Mouse (Mus musculus) lung, postnatal 0 days (tissue): ENCODE data around the gene Grin2a. TPM values are rescaled to one million over a fixed set of nuclear protein-coding genes. Genes with fewer than 3 reads are reported as not detected.

Experiments
- ATAC-seq: fragments of 200-750 bp; cut with Nextera tagmentation; 2 replicates; pipeline ENCODE4 v1.8.0; 2017; ENCODE audit warnings: moderate library complexity
- DNase-seq: peaks from one replicate; pipeline ENCODE4 v3.0.0-alpha.2; 2016; ENCODE audit warnings: low spot score
- H3K27ac ChIP-seq: fragments of 300-500 bp; sonication (generic); 2 replicates; pipeline ENCODE4 v1.5.1; 2014; ENCODE audit warnings: antibody characterized with exemption, mild to moderate bottlenecking, low read length, mixed read lengths
- H3K27me3 ChIP-seq: fragments of 300-500 bp; sonication (generic); replicated peaks from 2 replicates; pipeline ENCODE4 v1.6.1; 2014; ENCODE audit warnings: low read length, mixed read lengths; ENCODE audit not compliant: insufficient read depth
- H3K36me3 ChIP-seq: fragments of 300-500 bp; sonication (generic); 2 replicates; pipeline ENCODE4 v1.6.1; 2014; ENCODE audit warnings: low read length, mixed read lengths; ENCODE audit not compliant: insufficient read depth
- H3K4me1 ChIP-seq: fragments of 300-500 bp; sonication (generic); 2 replicates; pipeline ENCODE4 v1.6.1; 2014; ENCODE audit warnings: antibody characterized with exemption, low read depth, low read length, mixed read lengths; ENCODE audit not compliant: insufficient read depth
- H3K4me2 ChIP-seq: fragments of 300-500 bp; sonication (generic); replicated peaks from 2 replicates; pipeline ENCODE4 v1.6.1; 2014; ENCODE audit warnings: low read depth, mild to moderate bottlenecking, low read length, moderate library complexity, mixed read lengths
- H3K4me3 ChIP-seq: fragments of 300-500 bp; sonication (generic); 2 replicates; pipeline ENCODE4 v1.5.1; 2014; ENCODE audit warnings: low read depth, low read length
- H3K9ac ChIP-seq: fragments of 300-500 bp; sonication (generic); replicated peaks from 2 replicates; pipeline ENCODE4 v1.6.1; 2014; ENCODE audit warnings: low read depth, mild to moderate bottlenecking
- H3K9me3 ChIP-seq: fragments of 300-500 bp; sonication (generic); 2 replicates; pipeline ENCODE4 v1.6.1; 2016; ENCODE audit warnings: low read length, mixed read lengths
- CTCF ChIP-seq: IDR thresholded peaks from 2 replicates; pipeline ENCODE4 v1.5.1; 2016; ENCODE audit warnings: antibody characterized with exemption, mild to moderate bottlenecking
- EP300 ChIP-seq: IDR thresholded peaks from 2 replicates; pipeline ENCODE4 v1.6.1; 2016; ENCODE audit warnings: antibody characterized with exemption, mild to moderate bottlenecking, control low read depth
- WGBS: fragments of 180-500 bp; shearing (Covaris S2); extraction: QIAGEN DNeasy Blood & Tissue Kit; methylation state at CpG from one replicate; pipeline ENCODE4 v1.1.7; 2014; 5-methylcytosine and 5-hydroxymethylcytosine counted together
- polyA plus RNA-seq: library from polyadenylated mRNA; unstranded; fragments of >200 nt; fragmentation: Nextera tagmentation; extraction: Ambion mirVana; gene quantifications from 2 replicates; pipeline ENCODE4 v1.2.1, GENCODE M21; 2015

Gene Grin2a
- polyA plus RNA-seq, 1 experiment from 2014 or later, result 0.06 TPM

DNA sequence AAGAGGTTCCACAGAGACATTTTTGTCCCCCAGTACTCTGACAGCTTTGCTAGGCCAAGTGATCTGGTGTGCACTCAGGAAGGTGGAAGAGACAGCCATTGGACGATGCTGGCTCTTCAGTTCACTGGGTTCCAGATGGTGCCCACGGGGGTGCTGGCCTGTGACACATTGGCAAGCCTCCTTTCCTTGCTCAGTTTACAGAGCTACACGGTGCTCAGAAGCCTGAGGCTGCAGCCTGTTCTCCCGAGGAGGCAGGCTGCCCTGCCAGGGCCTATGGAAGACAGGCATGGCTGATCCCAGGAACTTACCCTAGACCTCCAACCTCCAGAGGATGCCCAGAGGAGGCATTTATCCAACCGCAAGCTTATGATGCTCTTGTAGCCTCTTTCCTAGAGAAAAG is 10.2 kb upstream of the Grin2a start:
- Histone ChIP-seq H3K27me3 (0 out of 2 replicates have a peak, but pooled peaks cover 2% of the 10 kb centered on the region), H3K9me3 (no peaks in the 10 kb centered on the region), H3K4me3 (no peak overlapping the region), H3K4me1 (no peaks in the 10 kb centered on the region), H3K9ac (no peak overlapping the region), H3K27ac (no peak overlapping the region), H3K36me3 (no peaks in the 10 kb centered on the region), H3K4me2 (no peak overlapping the region)
- ATAC-seq, result no peak
- DNase-seq, result no peak
- TF ChIP-seq EP300 (no peak), CTCF (no peak)
- WGBS, result 76% methylated on average over 5 of the region's 5 CpGs

DNA sequence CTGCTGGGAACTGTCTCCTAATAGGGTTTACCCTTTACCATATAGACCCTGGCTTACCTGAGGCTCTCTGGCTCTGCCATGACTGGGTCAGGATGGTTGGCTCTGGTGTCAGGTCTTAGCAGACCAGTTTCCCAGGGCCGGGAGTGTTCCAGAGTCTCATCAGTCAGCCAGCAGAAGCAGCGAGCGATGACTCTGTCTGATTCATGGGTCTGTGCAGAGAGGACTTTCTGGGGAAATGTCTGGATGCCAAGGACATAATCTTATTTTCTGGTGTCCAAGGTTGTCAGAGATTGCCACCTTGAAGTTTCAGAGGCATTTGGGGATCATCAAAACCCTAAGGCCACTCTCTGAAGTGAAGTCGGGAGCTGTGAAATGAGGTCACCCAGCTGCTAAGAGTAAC is 8.7 kb upstream of the Grin2a start:
- H3K4me1 ChIP-seq, result no peaks in the 10 kb centered on the region
- no peak overlapping the region for H3K9ac ChIP-seq
- H3K27me3 ChIP-seq, result 0 out of 2 replicates have a peak, but pooled peaks cover 3% of the 10 kb centered on the region
- no peak for TF ChIP-seq EP300
- no peak for TF ChIP-seq CTCF
- 72% methylated on average over 4 of the region's 4 CpGs for WGBS
- no peak overlapping the region for H3K4me2 ChIP-seq
- no peaks in the 10 kb centered on the region for H3K9me3 ChIP-seq
- ATAC-seq, result no peak
- H3K4me3 ChIP-seq, result no peak overlapping the region
- DNase-seq, result no peak
- no peak overlapping the region for H3K27ac ChIP-seq
- H3K36me3 ChIP-seq, result no peaks in the 10 kb centered on the region

DNA sequence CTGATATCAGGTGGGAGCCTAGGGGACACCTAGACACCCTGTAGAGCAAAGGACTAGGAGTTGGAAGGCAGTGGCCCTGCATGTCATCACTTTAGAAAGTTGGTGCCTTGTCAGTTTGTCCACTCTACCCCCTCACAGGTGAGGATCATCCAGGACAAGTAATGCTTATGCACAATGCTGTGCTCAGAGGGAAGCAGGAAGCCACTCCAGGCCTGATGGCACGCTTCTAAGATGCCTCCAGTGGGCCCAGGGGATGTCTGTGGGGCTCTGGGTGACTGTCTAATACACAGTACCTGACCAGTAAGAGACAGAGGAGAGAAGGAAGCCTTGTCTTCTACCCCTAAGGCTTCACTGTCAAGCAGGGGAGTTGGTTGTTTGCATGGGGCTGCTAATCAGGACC is 7.6 kb upstream of the Grin2a start:
- no peak overlapping the region for H3K4me3 ChIP-seq
- H3K9ac ChIP-seq, result no peak overlapping the region
- WGBS, result 64% methylated on average over 1 of the region's 1 CpGs
- H3K4me2 ChIP-seq, result no peak overlapping the region
- no peaks in the 10 kb centered on the region for H3K9me3 ChIP-seq
- TF ChIP-seq EP300 (no peak), CTCF (no peak)
- H3K27ac ChIP-seq, result no peak overlapping the region
- H3K4me1 ChIP-seq, result no peaks in the 10 kb centered on the region
- DNase-seq (no peak), ATAC-seq (no peak)
- 0 out of 2 replicates have a peak, but pooled peaks cover 3% of the 10 kb centered on the region for H3K27me3 ChIP-seq
- no peaks in the 10 kb centered on the region for H3K36me3 ChIP-seq

- DNase-seq, result no peak
- WGBS, result 39% methylated on average over 1 of the region's 1 CpGs
- Histone ChIP-seq H3K27me3 (peaks cover 6% of the 10 kb centered on the region; the same call in 1 of the 2 replicates), H3K4me1 (no peaks in the 10 kb centered on the region), H3K4me3 (no peak overlapping the region), H3K27ac (no peak overlapping the region), H3K9ac (no peak overlapping the region), H3K9me3 (no peaks in the 10 kb centered on the region), H3K36me3 (no peaks in the 10 kb centered on the region), H3K4me2 (no peak overlapping the region)
- ATAC-seq, result no peak
- TF ChIP-seq CTCF (no peak), EP300 (no peak)
These were observed 6.2 kb upstream of the Grin2a start for GRCm38 (mm10) chr16:10001601-10002000.

DNA sequence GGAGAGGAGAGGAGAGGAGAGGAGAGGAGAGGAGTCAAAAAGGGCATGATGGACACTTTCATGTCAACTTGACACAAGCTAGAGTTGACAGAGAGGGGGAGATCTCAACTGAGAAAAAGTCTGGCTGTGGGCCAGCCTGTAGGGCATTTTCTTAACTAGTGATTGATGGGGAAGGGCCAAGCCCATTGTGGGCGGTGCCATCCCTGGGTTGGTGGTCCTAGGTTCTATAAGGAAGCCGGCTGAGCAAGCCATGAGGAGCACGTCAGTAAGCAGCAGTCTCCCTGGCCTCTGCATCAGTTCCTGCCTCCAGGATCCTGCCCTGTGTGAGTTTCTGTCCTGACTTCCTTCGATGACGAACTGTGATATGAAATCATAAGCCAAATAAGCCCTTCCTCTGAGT is 4.6 kb upstream of the Grin2a start:
- Histone ChIP-seq H3K9ac (no peak overlapping the region), H3K36me3 (no peaks in the 10 kb centered on the region), H3K27me3 (peaks cover 21% of the 10 kb centered on the region), H3K4me3 (no peak overlapping the region), H3K4me1 (no peaks in the 10 kb centered on the region), H3K27ac (no peak overlapping the region), H3K4me2 (no peak overlapping the region), H3K9me3 (no peaks in the 10 kb centered on the region)
- DNase-seq (no peak), ATAC-seq (no peak)
- WGBS, result 55% methylated on average over 5 of the region's 5 CpGs
- TF ChIP-seq EP300 (no peak), CTCF (no peak)

- no peak for DNase-seq
- Histone ChIP-seq H3K27me3 (peaks cover 40% of the 10 kb centered on the region), H3K9me3 (no peaks in the 10 kb centered on the region), H3K36me3 (no peaks in the 10 kb centered on the region), H3K27ac (no peak overlapping the region), H3K4me3 (no peak overlapping the region), H3K9ac (no peak overlapping the region), H3K4me2 (no peak overlapping the region), H3K4me1 (no peaks in the 10 kb centered on the region)
- no peak for ATAC-seq
- no peak for TF ChIP-seq EP300
- 0 out of 2 replicates have a peak, but pooled peaks have one; percentile 6 for TF ChIP-seq CTCF
These were observed 2.6 kb upstream of the Grin2a start for GRCm38 (mm10) chr16:9997931-9998330.

- no peaks in the 10 kb centered on the region for H3K4me1 ChIP-seq
- no peak overlapping the region for H3K27ac ChIP-seq
- peaks cover 53% of the 10 kb centered on the region for H3K27me3 ChIP-seq
- WGBS, result 24% methylated on average over 13 of the region's 13 CpGs
- ATAC-seq (no peak), DNase-seq (no peak)
- no peaks in the 10 kb centered on the region for H3K36me3 ChIP-seq
- H3K9me3 ChIP-seq, result no peaks in the 10 kb centered on the region
- no peak overlapping the region for H3K4me3 ChIP-seq
- H3K9ac ChIP-seq, result no peak overlapping the region
- TF ChIP-seq EP300 (no peak), CTCF (no peak)
- H3K4me2 ChIP-seq, result no peak overlapping the region
These were observed 452 bp upstream of the Grin2a start for GRCm38 (mm10) chr16:9995814-9996210.
